Mouse (Mus musculus) liver, adult 2 months (tissue): ENCODE measurements around the gene Cyb5r2.

Experiments
- CTCF ChIP-seq: fragments of 200-500 bp; IDR thresholded peaks from 2 replicates; pipeline ENCODE4 v1.5.1; 2011; ENCODE audit warnings: low read depth, low read length, control low read depth
- POLR2A ChIP-seq: fragments of 200-500 bp; IDR thresholded peaks from 2 replicates; pipeline ENCODE4 v1.6.1; 2011; ENCODE audit warnings: low read length, control low read depth; ENCODE audit not compliant: insufficient read depth; ENCODE audit errors: extremely low read depth

- TF ChIP-seq CTCF (no peak), POLR2A (no peak)
Measured at GRCm38 (mm10) chr7:107742963-107743465, 14.8 kb downstream of the Cyb5r2 start.
